Mouse (Mus musculus): ENCODE results near the gene Tmem50b.

- TF ChIP-seq CTCF (IDR thresholded peaks at IDR 0.05; ENCODE audit: borderline replicate concordance, insufficient read depth, low read depth, low read length) (no peak), POLR2A (IDR thresholded peaks at IDR 0.05; ENCODE audit: borderline replicate concordance, insufficient read depth, low read length) (no peak)
Observed at GRCm38 (mm10) chr16:91556659-91557058, 40.9 kb downstream of the Tmem50b start.

All from cerebellum, adult 2 months (tissue).